Mouse (Mus musculus): ENCODE measurements at regions not wholly inside any gene's neighbourhood (a gene's known extent, or its start where the extent isn't known, plus 50 kb on each side); places are given as distances from the start of the nearest gene placed in this dataset.

DNA sequence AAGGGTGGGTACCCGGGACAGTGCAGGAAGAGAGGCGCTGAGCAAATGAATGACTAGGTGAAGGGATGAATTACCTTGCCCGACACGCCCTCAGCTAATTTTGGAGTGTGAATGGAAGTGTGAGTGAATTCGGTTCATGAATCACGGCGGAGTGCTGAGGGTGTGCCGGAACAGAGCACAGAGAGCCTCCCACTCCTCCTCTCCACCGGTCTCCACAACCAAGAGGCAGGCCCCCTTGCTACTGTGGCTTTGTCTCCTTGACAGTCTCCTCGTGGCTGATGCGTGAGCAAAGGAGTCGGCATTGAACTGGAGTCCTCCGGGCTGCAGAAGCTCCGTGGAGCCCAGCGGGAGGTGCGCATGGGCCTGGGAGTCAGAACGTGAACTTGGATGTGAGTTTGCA lies 64.5 kb upstream of the Nectin1 start:
- DNase-seq (ENCODE audit: low spot score): no peak
- intact Hi-C loops (cut with DNase I): no loop called here

DNA sequence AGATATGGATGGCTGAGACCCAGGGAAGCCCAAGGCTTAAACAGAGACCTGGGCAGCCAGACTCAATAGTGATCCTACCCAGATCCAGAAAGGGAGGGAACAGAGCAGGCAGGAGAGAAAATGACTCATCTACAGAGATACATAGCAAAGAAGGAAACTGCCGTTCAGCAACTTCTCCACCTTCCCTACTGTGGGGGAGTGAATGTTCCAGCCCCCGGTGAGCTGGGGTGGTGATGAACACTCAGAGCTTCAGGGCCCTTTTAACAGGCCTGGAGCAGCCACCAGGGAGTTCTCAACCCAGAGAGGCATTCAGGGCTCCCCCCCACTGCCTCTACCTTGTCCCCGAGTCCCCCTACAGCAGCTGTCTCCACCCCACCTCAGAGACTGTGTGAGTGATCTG lies 62.5 kb upstream of the Nectin1 start:
- intact Hi-C loops (cut with DNase I): no loop called here

DNA sequence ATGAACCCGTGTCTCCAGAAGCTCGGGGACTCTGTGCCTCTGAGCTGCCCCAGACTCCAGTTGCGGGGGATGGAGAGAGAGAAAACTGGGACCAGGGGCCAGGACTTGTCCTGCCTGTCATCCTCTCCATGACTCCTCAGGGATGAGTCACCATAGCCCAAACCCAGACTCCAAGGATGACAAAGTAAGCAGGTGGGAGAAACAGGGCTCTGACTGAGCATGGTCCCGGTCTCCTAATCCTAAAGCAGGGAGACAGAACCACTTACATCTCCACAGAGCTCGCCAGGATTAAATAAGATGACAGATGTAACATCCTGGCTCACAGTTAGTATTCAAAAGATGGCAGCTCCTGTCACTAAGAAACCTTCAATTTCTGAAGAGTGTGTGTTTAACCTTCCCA lies 61.7 kb upstream of the Nectin1 start:
- intact Hi-C loops (cut with DNase I): no loop called here

More for the DNA sequence above, 62.5 kb upstream of the Nectin1 start:
- DNase-seq (ENCODE audit: low spot score): no peak

DNA sequence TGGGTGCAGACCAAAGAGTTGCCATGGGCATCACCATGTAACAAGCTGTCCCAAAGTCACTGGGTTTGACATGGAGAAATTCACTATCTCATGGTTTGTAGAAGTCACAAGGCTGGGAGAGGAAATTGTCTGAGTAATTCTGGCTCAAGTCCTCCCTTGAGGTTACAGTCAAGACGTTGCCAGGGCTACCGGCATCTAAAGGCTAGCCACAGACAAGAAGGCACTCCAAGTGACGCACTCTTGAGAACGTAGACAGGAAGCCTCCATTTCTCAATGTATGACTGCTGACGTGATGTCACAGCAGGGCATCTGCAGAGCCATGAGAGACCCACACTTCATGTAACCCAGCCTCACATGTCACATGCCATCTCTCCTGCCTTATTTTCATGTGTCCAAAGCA lies 59.2 kb upstream of the Nectin1 start:
- DNase-seq (ENCODE audit: low spot score): no peak
- intact Hi-C loops (cut with DNase I): no loop called here

More for the DNA sequence above, 61.7 kb upstream of the Nectin1 start:
- no peak for DNase-seq (ENCODE audit: low spot score)

DNA sequence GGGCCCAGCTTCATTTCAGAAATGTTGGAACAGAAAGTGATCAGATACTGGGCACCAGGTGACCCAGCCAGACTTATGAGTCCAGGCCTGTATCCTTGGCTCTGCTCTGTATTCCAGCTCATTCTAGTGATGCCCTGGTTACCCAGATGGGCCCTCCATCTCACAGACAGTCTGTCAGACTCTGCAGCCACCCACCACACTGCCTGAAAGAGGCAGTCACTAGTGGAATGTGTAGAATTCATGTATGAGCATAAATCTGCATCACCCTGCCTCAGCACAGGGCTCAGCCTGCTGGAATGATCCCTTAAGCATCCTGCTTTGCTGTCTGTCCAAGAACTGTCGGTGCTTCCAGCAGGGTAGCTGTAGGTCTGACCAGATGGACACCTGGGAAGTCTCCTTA lies 51.8 kb upstream of the Nectin1 start:
- intact Hi-C loops (cut with DNase I): no loop called here
- no peak for DNase-seq (ENCODE audit: low spot score)

DNA sequence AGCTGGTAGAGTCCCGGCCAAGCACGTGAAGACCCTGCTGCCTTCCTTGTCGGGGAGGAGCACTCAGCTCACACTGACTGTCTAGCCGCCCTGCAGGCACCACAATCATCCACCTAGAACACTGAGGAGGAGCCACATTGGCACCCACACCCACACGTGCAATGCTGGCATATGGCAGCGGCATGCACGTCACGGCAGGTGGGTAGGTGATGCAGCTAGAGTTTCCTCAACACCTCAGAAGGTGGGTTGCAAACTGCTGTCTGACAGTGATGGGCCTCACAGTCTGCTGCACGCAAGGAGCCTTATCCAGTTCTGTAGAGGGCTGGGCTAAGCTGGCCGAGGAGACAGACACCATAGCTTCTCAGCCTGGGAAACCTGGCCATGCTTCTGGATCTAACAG lies 51.2 kb upstream of the Nectin1 start:
- intact Hi-C loops (cut with DNase I): no loop called here
- no peak for DNase-seq (ENCODE audit: low spot score)

All from heart, postnatal 25 days (tissue).